Mouse (Mus musculus) heart, embryonic 10.5 days (tissue): ENCODE results near the gene Alpk1. TPM values are rescaled to one million over a fixed set of nuclear protein-coding genes. Genes with fewer than 3 reads are reported as not detected.
A peak's percentile ranks its signal among the peaks of the same experiment; 100 is the strongest.

ENCODE experiments used
- DNase-seq: peaks from one replicate; pipeline ENCODE4 v3.0.0-alpha.2; 2017; ENCODE audit warnings: low spot score
- H3K27ac ChIP-seq: fragments of 300-500 bp; sonication (generic); 2 replicates; pipeline ENCODE4 v1.5.1; 2016; ENCODE audit warnings: mild to moderate bottlenecking
- H3K27me3 ChIP-seq: fragments of 300-500 bp; sonication (generic); 2 replicates; pipeline ENCODE4 v1.6.1; 2016; ENCODE audit warnings: mild to moderate bottlenecking; ENCODE audit not compliant: poor library complexity, insufficient read depth, severe bottlenecking
- H3K36me3 ChIP-seq: fragments of 300-500 bp; sonication (generic); 2 replicates; pipeline ENCODE4 v1.6.1; 2016; ENCODE audit warnings: mild to moderate bottlenecking, moderate library complexity
- H3K4me1 ChIP-seq: fragments of 300-500 bp; sonication (generic); 2 replicates; pipeline ENCODE4 v1.6.1; 2016; ENCODE audit warnings: mild to moderate bottlenecking
- H3K4me3 ChIP-seq: fragments of 300-500 bp; sonication (generic); 2 replicates; pipeline ENCODE4 v1.5.1; 2016; ENCODE audit warnings: mild to moderate bottlenecking, moderate library complexity
- H3K9me3 ChIP-seq: fragments of 300-500 bp; sonication (generic); 2 replicates; pipeline ENCODE4 v1.6.1; 2016; ENCODE audit warnings: mild to moderate bottlenecking, moderate library complexity
- WGBS: fragments of 180-500 bp; shearing (Covaris S2); methylation state at CpG from one replicate; pipeline ENCODE4 v1.1.7; 2016; 5-methylcytosine and 5-hydroxymethylcytosine counted together
- polyA plus RNA-seq: library from polyadenylated mRNA; unstranded; fragments of >200 nt; fragmentation: Nextera tagmentation; extraction: Ambion mirVana; gene quantifications from 2 replicates; pipeline ENCODE4 v1.2.1, GENCODE M21; 2016

The Alpk1 gene
- polyA plus RNA-seq, 1 experiment from 2014 or later = 0.92 TPM

GRCm38 (mm10) chr3:127694802-127695771, 85.2 kb downstream of the Alpk1 start:
- Histone ChIP-seq H3K27ac (peak overlapping the region; percentile 17), H3K27me3 (peaks cover 55% of the 10 kb centered on the region), H3K4me3 (peak overlapping the region; percentile 51), H3K9me3 (no peaks in the 10 kb centered on the region), H3K36me3 (no peaks in the 10 kb centered on the region), H3K4me1 (peaks cover 6% of the 10 kb centered on the region)
- DNase-seq = no peak
- 11% methylated on average over 43 of the region's 43 CpGs for WGBS

GRCm38 (mm10) chr3:127691230-127691629, 89.1 kb downstream of the Alpk1 start:
- no peaks in the 10 kb centered on the region for H3K36me3 ChIP-seq
- 70% methylated on average over 4 of the region's 4 CpGs for WGBS
- H3K9me3 ChIP-seq = no peaks in the 10 kb centered on the region
- peaks cover 6% of the 10 kb centered on the region for H3K4me1 ChIP-seq
- no peak overlapping the region for H3K4me3 ChIP-seq
- H3K27ac ChIP-seq = no peak overlapping the region
- peaks cover 41% of the 10 kb centered on the region for H3K27me3 ChIP-seq
- DNase-seq = no peak

DNA sequence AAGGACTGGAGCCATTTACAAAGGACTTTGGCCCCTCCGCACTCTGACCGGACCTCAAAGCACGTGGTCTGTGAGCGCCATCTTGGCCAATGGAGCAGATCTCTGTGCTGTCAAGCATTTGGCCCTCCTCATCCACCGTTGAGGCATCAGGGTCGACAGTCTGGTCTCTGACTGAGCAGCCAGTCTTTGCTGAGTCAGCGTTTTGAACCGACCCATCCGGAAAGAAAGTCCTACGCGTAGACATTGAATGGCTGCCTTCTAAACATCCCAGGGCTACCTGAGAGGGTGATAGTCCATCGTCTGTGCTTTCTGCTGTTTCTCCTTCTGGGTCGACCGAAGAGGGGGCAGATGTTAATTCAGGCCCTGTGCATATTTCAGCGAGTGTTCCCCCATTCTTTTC, 100.6 kb downstream of the Alpk1 start:
- H3K36me3 ChIP-seq = no peaks in the 10 kb centered on the region
- no peak for DNase-seq
- WGBS = 85% methylated on average over 15 of the region's 15 CpGs
- H3K9me3 ChIP-seq = no peaks in the 10 kb centered on the region
- H3K4me3 ChIP-seq = no peak overlapping the region
- H3K27me3 ChIP-seq = no peaks in the 10 kb centered on the region
- no peaks in the 10 kb centered on the region for H3K4me1 ChIP-seq
- H3K27ac ChIP-seq = no peak overlapping the region

DNA sequence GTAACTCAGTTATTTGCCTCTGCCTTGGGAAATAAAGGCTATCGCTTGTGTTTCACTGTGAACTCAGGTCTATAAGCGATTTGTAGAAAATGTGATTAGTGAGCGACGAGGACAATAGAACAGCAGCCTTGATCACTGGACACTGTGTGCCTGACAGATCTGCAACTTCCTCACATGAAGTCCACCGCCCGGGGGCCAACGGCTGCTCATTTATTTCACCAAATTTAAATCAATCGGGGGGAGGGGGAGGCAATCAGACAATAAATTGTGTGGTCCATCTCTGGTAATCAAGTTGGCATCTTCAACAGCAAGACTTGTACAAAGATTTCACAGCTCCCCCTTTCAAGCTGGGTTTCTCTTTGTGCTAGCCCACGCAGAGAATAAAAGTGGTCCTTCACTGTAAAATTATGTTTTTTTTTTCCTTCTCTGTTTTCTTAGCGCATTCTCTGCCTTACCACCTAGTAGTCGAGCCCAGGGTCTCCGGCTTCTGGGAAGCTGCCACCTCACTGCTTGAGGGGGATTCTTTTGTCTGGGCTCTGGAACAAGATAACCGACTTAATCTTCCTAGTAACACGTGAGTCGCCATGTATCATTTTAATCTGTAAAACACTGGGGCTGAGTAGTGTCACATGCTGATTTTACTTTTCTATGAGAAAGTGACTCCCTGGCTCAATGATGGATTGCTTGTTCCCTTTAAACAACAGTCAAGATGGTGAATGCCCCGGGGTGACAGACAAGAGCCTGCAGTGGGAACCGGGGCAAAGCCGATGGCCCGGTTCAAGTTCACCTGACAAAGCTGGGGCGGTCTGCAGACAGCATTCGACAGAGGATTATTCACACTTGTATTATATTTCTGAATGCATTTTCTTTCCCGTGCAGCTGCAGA, 118.4 kb downstream of the Alpk1 start:
- 73% methylated on average over 22 of the region's 22 CpGs for WGBS
- Histone ChIP-seq H3K4me3 (no peak overlapping the region), H3K4me1 (no peaks in the 10 kb centered on the region), H3K9me3 (no peaks in the 10 kb centered on the region), H3K36me3 (no peaks in the 10 kb centered on the region), H3K27me3 (no peaks in the 10 kb centered on the region), H3K27ac (no peak overlapping the region)
- DNase-seq = no peak

DNA sequence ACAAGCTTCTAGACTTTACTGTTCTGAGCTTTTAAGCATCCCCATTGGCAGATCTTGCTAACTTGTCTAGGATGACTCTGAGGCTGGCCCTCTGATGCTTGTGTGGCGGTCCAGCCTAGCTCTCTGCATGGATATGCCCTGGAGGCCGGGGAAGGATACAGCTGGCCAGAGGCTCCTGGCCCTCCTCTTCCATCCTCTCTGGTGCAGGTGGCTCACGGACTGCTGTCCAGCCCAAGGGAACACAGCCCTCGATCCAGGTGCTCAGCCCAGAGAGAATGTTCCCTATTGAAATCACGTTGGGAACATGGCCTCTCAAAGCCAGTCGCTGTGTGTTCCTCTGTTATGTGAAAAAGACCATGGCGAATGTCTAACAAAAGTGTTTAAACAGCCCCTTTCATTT, 119.6 kb downstream of the Alpk1 start:
- H3K27ac ChIP-seq = no peak overlapping the region
- H3K36me3 ChIP-seq = no peaks in the 10 kb centered on the region
- no peak overlapping the region for H3K4me3 ChIP-seq
- H3K4me1 ChIP-seq = no peaks in the 10 kb centered on the region
- no peaks in the 10 kb centered on the region for H3K9me3 ChIP-seq
- WGBS = 73% methylated on average over 7 of the region's 7 CpGs
- H3K27me3 ChIP-seq = no peaks in the 10 kb centered on the region
- no peak for DNase-seq

- Histone ChIP-seq H3K4me1 (no peaks in the 10 kb centered on the region), H3K4me3 (no peak overlapping the region), H3K27ac (no peak overlapping the region), H3K36me3 (no peaks in the 10 kb centered on the region), H3K9me3 (no peaks in the 10 kb centered on the region), H3K27me3 (peaks cover 10% of the 10 kb centered on the region)
- 59% methylated on average over 7 of the region's 7 CpGs for WGBS
- no peak for DNase-seq
Measured at GRCm38 (mm10) chr3:127651742-127652653, 128.3 kb downstream of the Alpk1 start.

- peaks cover under 1% of the 10 kb centered on the region; the same call in 1 of the 2 replicates for H3K4me1 ChIP-seq
- DNase-seq = no peak
- no peaks in the 10 kb centered on the region for H3K9me3 ChIP-seq
- no peak overlapping the region for H3K4me3 ChIP-seq
- no peak overlapping the region for H3K27ac ChIP-seq
- H3K36me3 ChIP-seq = no peaks in the 10 kb centered on the region
- 58% methylated on average over 18 of the region's 18 CpGs for WGBS
- H3K27me3 ChIP-seq = peaks cover 59% of the 10 kb centered on the region
Measured at GRCm38 (mm10) chr3:127646156-127646825, 134.0 kb downstream of the Alpk1 start.

DNA sequence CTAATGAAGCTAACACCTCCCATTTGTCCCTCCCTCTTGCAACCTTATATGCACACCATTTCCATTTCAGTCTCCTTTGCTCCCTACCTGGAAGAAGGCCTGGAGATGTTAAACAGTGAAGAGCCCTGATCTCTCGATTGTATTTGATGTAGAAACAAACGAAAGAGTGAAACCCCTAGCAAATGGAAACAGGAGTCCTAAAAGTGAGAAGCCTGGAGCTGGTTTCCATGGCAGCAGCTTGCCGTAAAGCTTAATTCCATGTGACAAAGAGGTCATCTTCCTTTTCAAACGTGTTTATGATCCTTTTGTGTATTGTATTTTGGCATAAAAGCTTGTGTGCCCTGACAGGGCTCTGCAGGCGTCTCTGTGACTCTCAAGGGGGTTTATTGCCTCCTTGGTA, 138.1 kb downstream of the Alpk1 start:
- H3K4me1 ChIP-seq = peaks cover 9% of the 10 kb centered on the region
- DNase-seq = no peak
- peaks cover 99% of the 10 kb centered on the region for H3K27me3 ChIP-seq
- no peak overlapping the region for H3K27ac ChIP-seq
- no peaks in the 10 kb centered on the region for H3K9me3 ChIP-seq
- no peak overlapping the region for H3K4me3 ChIP-seq
- 17% methylated on average over 5 of the region's 5 CpGs for WGBS
- no peaks in the 10 kb centered on the region for H3K36me3 ChIP-seq

GRCm38 (mm10) chr3:127640762-127641700, 139.3 kb downstream of the Alpk1 start:
- H3K36me3 ChIP-seq = no peaks in the 10 kb centered on the region
- H3K27ac ChIP-seq = no peak overlapping the region
- no peak for DNase-seq
- H3K4me1 ChIP-seq = peaks cover 9% of the 10 kb centered on the region
- H3K27me3 ChIP-seq = peaks cover 99% of the 10 kb centered on the region
- WGBS = 2% methylated on average over 37 of the region's 37 CpGs
- no peaks in the 10 kb centered on the region for H3K9me3 ChIP-seq
- H3K4me3 ChIP-seq = peak overlapping the region; percentile 44

DNA sequence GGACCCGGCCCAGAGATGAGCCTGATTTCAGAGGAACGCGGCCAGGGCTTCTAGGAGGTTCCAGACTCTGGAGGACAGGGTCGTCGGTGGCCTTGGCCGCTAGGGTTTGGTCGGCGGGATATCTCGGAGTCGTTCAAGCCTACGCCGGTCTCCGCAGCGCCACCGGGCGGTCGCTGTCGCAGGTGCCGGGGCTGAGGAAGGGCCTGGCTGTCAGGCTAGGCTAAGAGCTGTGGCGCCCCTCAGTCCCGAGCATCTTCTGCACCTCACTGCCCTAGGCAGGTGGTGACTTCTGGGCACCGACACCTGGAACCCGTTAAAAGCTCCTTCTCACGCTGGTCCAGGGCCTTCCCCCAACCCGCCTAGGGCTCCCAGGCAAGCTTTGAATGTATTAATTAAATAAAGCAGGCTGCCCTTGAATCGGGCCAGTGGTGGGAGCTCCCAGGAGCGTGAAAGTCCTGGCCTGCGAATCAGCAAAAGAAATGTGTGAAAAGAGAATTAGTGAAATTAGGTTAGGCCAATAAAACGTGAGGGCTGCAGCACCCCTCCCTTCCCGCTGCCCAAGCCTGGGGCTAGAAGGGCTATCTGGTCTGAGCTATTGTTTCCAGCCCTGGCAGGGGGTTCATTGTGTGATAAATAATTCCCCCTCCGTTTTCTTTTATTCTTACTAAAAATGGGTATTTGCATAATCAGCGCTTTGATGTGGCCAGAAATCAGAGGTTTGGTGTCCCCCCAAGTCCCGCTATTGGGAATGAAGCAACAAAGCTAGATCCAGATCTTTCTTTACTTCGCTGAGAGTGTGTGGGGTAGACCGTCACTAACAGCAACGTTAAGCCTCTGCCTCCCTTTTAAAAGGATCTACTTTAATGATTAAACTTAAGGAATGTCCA, 140.2 kb downstream of the Alpk1 start:
- Histone ChIP-seq H3K36me3 (no peaks in the 10 kb centered on the region), H3K27me3 (peaks cover 99% of the 10 kb centered on the region), H3K4me3 (peak overlapping the region; percentile 44), H3K9me3 (no peaks in the 10 kb centered on the region), H3K27ac (no peak overlapping the region), H3K4me1 (peaks cover 9% of the 10 kb centered on the region)
- DNase-seq = peak; percentile 76
- 2% methylated on average over 36 of the region's 36 CpGs for WGBS
